Mouse (Mus musculus) C2C12 (cell line): Measurements from ENCODE around the gene Msantd1.

Source experiments
- CTCF ChIP-seq: IDR thresholded peaks from one replicate; pipeline ENCODE4 v1.5.1; 2011; ENCODE audit not compliant: control insufficient read depth, insufficient read depth, insufficient read length
- MAX ChIP-seq: IDR thresholded peaks from one replicate; pipeline ENCODE4 v1.6.1; 2011; ENCODE audit warnings: mild to moderate bottlenecking, control low read depth
- MYOD1 ChIP-seq: IDR thresholded peaks from one replicate; pipeline ENCODE4 v1.6.1; 2011; ENCODE audit warnings: low read depth; ENCODE audit not compliant: control insufficient read depth, insufficient read length
- MYOG ChIP-seq: IDR thresholded peaks from one replicate; pipeline ENCODE4 v1.6.1; 2011; ENCODE audit not compliant: control insufficient read depth, insufficient read length; ENCODE audit errors: extremely low read depth
- USF1 ChIP-seq: IDR thresholded peaks from one replicate; pipeline ENCODE4 v1.6.1; 2011; ENCODE audit warnings: low read depth, mild to moderate bottlenecking, control low read depth, moderate library complexity

DNA sequence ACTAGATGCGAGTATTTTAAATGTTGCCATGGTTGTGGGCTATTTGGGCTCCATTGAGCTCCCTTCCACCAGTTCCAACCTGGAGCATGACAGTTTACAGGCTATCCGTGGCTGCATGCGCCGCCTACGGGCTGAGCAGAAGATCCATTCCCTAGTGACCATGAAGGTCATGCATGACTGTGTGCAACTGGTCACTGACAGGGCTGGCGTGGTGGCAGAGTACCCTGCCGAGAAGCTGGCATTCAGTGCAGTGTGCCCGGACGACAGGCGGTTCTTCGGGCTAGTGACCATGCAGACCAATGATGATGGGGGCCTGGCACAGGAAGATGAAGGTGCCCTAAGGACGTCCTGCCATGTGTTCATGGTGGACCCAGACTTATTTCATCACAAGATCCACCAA lies 57.7 kb downstream of the Msantd1 start:
- TF ChIP-seq MAX (no peak), CTCF (no peak), MYOG (no peak), USF1 (no peak), MYOD1 (no peak)
